Mouse (Mus musculus) yolk sac, embryonic 10.5 days (tissue): ENCODE measurements around the gene Akr1c19.
"Not testable (repeated sequence)": the region's sequence is repeated elsewhere in the genome, so short reads cannot be mapped to it uniquely, and the experiment has no call there.

Experiments used
- DNase-seq: peaks from one replicate; pipeline ENCODE4 v3.0.0-alpha.2; 2017; ENCODE audit warnings: low spot score

Gene Akr1c19

DNA sequence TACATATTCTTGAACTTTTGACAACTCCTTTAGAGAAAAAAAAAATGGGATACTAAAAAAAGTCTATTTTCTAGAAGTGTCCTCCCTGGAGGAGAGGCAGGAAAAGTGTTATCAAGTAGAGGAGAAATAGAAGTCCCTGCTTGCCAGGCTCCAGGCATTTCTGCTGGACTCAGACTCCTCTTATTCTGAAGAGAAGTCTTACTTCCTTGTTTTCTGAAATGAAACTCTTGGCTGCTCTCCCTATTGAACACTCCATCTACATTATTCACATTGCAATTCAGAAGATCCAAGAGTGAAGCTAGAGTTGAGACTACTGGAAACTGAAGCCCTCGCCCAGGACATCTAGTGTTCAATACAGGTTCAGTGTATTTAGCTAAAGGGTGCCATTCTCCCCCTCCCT, at the start of gene Akr1c19:
Gene Akr1c19 (plus strand): TSS at position 260 of the 400 bp plus-strand sequence.
- no peak for DNase-seq

GRCm38 (mm10) chr13:4181321-4181720, 47.2 kb upstream of the Akr1c19 start:
- DNase-seq: not testable (repeated sequence)

- no peak for DNase-seq
Measured at GRCm38 (mm10) chr13:4183116-4183515, 45.4 kb upstream of the Akr1c19 start.

DNA sequence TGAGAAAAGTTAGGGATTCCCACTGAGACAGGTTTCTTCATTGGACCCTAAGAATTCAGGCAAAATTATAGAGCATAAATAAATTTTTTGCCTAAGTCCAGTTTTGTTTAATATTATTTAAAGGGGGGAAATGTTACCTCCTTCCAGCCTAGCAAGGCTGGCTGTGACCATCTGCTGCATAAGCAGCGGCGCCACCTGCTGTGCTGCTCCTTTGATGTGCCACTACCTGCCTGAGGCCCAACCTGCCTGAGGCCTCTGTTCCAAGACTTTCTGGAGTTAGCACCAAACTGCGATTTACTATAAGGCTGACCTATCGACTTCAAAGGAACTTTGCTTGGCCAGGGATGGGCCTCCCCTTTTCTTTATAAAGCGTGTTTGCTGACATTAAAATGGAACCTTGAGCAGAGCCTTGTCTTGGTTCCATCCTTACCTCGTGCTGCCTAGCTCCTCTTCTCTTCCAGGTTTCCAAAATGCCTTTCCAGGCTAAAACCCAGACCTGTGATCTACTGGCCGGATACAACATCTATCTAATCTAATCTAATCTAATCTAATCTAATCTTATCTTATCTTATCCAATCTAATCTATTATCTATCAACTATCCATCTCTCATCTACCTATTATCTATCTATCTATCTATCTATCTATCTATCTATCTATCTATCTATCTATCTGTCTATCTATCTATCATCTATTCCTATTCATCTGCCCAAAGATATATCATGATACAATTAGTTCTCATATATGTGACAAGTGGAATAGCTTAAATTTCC, 41.7 kb upstream of the Akr1c19 start:
- DNase-seq: not testable (repeated sequence)

DNA sequence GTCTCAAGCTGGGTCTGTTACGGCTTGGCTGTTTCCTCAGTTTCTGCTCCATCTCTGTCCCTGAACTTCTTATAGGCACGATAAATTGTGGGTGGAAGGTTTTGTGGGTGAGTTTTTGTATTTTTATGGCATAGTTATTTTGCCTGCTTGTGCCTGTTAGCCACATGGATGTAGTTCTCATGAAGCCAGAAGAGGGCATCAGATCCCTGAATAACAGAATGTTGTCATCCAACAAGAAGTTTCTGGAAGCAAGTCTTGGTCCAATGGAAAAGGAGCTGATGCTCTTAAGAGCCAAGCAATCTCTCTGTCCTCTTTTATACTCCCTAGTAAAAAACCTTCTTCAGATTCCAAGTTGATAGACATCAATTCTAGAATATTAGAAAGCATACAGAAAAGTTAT, 40.3 kb upstream of the Akr1c19 start:
- no peak for DNase-seq

GRCm38 (mm10) chr13:4190904-4191303, 37.6 kb upstream of the Akr1c19 start, which contains the start of gene Akr1c13:
Gene Akr1c13, plus strand, starts transcription at chr13:4191150.
- peak; percentile 48 for DNase-seq

GRCm38 (mm10) chr13:4192511-4192910, 36.0 kb upstream of the Akr1c19 start:
- no peak for DNase-seq

- no peak for DNase-seq
Measured at GRCm38 (mm10) chr13:4206147-4206903, 22.2 kb upstream of the Akr1c19 start.

DNA sequence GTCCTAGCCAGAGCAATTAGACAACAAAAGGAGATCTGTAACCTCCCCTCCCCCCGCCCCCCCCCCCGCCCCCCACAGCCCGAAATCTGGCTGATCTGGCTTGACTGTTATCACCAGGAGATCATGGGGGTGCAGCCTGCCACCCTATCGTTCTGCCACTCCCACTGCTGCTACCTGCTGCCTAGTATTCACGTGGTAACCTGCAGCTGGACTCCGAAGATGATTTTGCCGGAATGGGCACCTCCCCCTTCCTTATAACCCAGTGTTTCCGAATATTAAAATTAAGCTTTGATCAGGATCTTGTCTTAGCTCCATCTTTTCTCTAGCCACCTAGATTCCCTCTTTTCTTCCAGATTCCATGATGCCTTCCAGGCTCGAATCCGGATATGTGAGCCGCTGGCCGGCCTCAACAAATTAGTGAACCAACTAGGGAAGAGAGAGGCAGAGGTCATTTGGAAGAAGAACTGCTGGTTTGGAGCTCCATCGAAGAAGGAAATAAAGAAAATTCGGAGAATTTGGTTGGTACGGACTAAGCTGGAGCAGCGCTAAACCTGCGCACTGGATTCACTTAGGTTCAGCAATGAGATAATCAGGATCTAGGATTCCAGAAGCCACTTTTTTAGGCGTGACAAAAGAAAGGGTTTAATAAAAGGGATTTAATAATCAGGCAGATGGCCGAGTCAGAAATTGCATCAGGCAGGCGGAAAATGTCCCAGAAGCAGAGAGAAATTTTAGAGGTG, 16.8 kb upstream of the Akr1c19 start:
- no peak for DNase-seq

DNA sequence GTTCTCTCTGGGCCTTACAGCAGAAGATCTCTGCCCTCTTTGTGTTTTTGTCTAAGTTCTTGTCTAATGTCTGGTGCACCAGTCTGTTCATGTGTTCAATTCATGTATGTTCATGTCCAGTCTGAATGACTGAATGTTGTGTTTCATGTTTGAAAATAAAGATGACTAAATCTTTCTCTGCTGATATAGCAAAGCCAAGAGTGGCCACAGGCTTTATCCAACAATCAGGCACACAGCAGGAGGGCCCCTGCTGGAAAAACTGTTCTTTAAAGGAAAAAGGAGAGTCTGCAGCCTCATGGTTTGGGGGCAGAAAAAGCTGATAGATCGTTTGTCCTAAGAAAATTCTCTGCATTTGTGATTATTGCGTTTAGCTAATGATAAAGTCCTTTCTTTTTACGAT, 16.2 kb upstream of the Akr1c19 start:
- no peak for DNase-seq

- not testable (repeated sequence) for DNase-seq
Measured at GRCm38 (mm10) chr13:4215496-4215895, 13.0 kb upstream of the Akr1c19 start.

GRCm38 (mm10) chr13:4230841-4231623, 2.5 kb downstream of the Akr1c19 start:
- DNase-seq: no peak

DNA sequence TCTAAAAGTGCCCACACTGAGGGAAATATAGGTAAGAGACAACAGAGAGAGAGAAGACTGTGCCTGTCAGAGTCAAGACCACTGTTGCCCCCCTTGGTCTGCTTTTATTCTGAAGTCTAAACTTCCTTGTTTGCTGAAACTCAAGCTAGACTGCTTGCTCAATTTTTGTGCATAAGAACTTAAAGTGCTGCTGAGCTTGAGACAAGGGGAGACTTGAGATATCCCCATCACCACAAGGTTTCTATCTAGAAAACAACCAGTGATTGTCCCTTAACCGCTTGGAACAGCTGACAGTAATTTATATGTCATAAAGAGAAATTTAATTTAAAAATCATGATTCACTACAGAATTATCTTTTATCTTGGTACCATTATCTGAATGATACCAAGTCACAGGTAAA, 4.6 kb downstream of the Akr1c19 start:
- DNase-seq: no peak

DNA sequence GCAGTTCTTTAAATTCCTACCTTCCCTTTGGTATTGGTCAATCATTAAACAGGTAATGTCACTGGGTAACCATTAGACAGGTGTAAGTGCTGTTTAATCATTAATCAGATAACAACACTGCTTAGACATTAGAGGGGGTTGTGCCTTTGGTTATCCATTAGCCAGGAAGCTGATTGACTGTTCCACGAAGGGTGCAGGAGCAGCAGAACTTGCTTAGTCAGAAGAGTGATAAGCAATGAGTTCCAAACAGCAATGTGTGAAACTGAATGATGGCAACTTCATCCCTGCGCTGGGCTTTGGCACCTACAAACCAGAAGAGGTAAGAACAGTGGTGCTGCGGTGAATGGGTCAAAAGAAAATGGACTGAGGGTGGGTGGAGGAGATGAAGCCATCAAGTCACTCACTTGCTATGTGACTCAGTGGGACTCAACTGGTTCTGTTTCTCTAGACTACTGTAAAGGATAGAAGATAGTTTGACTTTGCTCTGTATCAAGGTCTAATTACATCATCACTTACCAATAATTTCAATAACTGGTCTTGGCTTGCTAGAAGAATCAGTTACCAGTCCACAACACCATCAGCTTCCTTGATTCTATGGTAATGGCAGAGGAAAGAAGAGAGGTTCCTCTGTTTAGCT, 5.2 kb downstream of the Akr1c19 start:
- peak; percentile 79 for DNase-seq

GRCm38 (mm10) chr13:4244861-4245559, 16.5 kb downstream of the Akr1c19 start:
- peak; percentile 80 for DNase-seq

GRCm38 (mm10) chr13:4249347-4249746, 20.8 kb downstream of the Akr1c19 start:
- no peak for DNase-seq

DNA sequence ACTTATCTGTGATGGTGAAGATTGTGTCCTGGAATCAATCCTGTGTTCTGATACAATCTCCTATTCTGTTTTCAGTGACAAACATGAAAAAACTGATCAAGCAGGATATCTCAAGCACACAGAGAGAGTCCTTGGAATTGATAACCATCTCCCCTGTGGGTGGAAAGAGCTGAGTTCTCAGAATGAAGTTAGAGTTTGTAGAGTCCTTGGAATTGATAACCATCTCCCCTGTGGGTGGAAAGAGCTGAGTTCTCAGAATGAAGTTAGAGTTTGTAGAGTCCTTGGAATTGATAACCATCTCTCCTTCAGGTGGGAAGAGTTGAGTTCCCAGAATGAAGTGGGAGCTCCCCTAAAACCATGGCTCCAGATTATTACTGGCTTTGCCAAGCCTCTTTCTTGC, 28.4 kb downstream of the Akr1c19 start:
- DNase-seq: not testable (repeated sequence)

GRCm38 (mm10) chr13:4257349-4257748, 28.8 kb downstream of the Akr1c19 start:
- no peak for DNase-seq

GRCm38 (mm10) chr13:4264612-4265011, 36.1 kb downstream of the Akr1c19 start:
- no peak for DNase-seq

DNA sequence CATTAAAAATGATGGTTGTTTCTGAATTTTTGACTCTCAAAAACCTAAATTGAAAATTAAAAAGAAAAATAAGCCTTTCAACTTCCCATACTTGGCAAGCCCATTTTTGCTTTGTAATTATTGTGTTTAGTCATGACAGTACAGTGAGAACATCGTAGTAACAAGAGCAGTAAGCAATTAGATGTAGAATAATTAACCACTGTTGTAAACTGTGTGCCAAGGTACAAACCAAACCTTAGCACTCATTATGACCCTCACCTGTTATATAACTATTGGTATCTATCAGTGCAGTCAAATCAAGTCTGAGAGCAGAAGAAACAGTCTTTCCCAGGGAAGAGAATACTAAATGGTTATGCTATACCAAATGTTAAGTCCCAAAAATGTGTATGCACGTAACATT, 36.5 kb downstream of the Akr1c19 start:
- no peak for DNase-seq

GRCm38 (mm10) chr13:4265455-4265854, 37.0 kb downstream of the Akr1c19 start:
- DNase-seq: not testable (repeated sequence)
